Mouse (Mus musculus) mature B cell (primary cell): ENCODE data around the gene Xylt1.

Experiments used
- in situ Hi-C: fragments of 300-500 bp; cut with MboI; formaldehyde crosslinking; loops from 2 replicates; pipeline ENCODE4 v1.14.3; 2019

Xylt1 gene

DNA sequence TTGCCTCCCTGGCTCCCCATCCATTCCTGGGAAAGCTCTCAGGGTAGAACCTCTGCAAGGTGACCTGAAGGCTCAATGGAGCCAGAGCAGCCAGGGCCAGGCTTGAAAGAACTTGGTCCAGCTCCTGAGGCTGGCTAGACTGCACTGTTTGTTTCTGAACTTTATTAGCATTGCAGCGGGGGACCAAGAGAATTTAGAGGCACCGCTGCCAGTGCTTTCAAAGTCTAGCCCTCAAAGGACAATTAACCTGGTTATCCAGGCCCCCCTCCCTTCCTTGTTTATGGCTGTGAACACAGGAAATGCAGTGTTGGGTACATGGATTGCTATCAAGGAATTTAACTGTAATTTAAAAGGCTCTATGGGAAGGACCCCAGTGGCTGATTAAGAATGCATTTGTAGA lies 177.4 kb downstream of the Xylt1 start:
- in situ Hi-C loops: no loop called here

DNA sequence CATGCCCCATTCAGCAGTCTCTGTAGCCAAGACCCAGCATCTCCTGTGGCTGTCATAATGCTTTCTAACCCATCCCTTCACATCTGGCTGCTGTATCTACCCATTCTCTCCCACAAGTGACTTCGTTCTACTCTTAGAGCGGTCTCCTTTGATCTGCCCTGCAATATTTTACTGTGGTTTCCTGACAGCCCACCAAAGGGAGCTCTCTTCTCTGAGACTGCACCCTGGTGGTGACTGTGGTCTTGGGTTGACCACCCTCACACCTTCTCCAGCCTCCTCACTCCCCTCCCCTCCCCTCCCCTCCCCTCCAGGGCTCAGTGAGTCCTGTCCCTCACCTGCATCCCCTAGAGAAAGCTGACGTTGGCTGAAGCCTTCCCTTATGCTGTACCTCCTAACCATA lies 178.3 kb downstream of the Xylt1 start:
- in situ Hi-C loops: no loop called here

DNA sequence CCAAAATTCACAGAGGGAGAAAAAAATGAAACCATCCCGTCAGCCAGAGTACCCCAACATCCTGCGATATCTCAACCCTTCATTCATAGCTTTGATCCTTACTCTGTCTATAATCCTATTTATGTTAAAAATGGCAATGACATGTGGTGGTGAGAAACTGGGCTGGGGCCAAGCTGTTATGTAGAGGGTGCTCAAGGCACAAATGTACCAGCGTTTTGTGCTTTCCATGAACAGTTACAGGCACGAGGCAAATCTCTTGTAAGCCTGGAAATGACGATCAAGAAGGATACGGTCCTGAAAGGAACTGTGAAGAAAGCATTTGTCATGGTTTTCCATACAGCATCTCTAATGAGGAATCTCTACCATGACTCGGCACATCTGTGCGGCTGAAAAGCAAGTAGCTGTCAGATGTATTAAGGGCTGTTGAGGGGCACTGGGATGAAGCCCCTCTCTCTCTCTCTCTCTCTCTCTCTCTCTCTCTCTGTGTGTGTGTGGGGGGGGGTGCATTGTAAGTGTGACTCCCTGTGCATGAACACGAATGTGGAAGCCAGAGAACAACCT lies 183.2 kb downstream of the Xylt1 start:
- in situ Hi-C loops: no loop called here

DNA sequence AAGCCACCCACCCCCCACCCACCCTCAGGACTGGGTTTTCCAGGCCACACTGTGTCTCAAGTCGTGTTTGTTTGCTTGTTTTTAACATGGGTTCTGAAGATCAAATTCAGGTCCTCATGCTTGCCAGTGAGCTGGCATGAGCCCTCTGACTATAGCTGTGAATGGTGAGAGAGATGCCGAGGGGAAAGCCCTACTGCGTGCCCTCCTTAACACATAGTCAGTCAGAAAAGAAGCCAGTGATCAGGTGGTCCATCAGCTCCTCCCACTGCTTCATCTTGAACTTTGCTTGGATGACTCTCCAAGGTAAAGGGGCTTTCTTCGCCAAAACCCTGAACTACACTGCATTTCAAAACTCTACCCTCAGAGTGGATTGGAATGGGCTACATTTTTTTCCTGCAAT lies 183.8 kb downstream of the Xylt1 start:
- in situ Hi-C loops: no loop called here

DNA sequence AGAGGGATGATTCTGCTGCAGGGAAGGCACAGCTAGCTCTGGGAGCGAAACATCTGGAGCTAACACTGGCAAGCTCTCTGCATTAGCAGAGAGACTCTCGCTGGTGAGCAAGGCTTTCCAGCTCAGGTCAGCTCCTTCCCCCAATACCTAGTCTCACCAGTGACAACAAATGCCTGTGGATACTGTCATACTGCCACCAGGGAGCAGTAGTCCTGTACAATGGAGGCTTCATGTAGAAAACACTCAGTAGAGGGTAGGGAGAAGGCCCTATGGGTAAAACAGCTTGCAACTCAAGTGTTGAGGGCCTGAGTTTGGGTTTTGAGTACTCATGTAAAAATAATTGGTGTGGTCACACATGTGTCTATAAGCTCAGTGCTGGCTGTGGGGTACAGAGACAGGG lies 185.3 kb downstream of the Xylt1 start:
- in situ Hi-C loops: no loop called here

DNA sequence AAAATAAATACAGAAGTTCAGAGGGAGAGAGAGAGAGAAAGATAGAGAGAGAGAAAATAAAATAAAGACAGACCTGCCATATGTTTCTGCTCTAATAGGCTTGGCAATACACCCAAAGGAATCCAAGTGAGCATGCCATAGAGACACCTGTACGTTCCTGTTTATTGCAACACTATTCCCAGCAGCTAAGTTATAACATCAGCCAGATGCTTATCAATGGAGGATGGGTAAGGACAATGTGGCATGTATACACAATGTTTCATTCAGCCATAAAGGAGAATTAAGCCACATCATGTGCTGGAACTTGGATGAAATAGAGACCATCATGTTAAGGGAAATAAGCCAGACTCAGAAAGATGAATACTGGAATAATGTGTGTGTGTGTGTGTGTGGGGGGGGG lies 186.1 kb downstream of the Xylt1 start:
- in situ Hi-C loops: no loop called here

DNA sequence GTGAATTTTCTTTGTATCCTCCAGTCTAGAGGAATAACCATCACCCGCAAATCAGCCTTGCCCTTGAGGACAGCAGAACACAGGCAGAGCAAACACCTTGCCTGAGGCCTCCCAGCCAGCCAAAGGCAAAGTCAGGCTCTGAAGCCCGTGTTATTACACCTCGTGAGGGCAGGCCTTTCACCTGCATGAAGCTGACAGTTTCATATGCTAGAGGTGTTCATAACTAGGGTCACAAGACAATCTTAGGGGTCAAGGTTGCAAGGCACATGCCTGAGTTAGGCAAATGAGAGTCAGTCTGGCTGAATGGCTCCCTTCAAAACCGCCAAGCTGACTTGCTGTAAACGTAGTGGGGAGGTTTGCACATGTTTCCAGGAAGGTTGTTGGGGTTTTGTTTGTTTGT lies 186.5 kb downstream of the Xylt1 start:
- in situ Hi-C loops: no loop called here

DNA sequence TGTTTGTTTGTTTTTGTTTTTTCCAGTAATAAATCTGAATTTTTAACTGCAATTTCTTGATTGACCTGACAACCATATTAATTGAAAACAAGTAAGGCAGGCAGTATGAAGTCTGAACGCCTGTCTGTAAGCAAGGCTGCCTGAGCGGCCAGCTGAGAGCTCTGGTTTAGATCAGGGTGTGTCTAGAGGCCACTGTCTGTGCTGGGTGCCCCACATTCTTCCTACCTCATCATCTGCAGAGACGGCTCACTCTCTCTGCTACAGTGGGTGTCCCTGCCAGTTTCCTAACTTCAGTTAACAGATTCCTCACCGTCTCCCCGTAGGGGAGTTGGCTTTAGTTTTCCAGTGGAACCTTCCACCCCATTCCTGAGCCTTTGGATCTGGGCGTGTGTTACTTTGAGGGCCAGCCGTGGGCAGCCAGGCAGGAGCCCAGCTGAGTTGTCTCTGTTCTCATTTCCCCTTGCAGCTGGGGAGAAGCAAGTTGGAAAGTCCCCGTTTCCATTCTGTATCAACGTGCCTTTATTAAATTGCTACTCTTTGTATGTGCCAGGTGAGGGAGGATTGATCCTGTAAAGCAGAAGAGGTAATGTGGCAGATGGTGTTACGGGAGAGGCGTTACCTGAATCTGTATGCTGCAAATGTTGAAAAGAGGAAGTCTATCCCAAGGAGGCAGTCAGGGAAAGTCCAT lies 187.0 kb downstream of the Xylt1 start:
- in situ Hi-C loops: no loop called here

DNA sequence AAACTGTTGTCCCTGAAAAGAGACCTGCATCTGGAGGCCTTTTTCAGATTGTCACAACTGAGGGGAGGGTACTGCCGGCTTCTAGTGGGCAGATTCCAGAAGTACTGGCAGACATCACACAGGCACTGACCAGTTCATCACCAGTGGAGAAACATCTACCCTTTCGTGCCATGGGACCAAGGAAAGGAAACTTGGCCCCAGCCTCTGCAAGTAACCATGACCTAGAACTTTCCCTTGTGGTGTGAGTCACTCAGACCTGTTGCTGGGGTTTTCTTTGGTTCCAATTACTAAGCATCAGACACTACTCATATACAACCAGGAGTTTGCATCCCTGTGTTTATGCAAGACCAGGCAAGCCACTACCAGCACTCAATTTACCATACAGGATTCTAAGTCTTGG lies 190.4 kb downstream of the Xylt1 start:
- in situ Hi-C loops: no loop called here

DNA sequence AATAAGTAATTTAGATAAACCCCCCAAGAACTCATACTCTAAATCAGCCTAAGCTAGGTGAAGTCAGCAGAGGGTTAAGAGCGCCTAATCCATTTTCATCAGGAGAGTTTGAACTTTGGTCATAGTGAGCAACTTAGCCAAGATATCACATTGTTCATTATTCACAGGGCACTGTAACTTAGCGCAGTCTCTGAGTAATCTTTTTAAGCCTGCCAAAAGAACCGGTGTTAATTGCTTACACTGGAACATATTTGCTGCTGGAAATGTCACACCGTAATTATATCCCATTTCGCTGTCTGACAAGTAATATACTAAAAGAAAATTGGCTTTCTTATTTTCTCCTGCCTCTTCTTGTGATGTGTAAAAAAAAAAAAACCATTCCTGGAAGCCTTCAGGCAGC lies 190.9 kb downstream of the Xylt1 start:
- in situ Hi-C loops: no loop called here

DNA sequence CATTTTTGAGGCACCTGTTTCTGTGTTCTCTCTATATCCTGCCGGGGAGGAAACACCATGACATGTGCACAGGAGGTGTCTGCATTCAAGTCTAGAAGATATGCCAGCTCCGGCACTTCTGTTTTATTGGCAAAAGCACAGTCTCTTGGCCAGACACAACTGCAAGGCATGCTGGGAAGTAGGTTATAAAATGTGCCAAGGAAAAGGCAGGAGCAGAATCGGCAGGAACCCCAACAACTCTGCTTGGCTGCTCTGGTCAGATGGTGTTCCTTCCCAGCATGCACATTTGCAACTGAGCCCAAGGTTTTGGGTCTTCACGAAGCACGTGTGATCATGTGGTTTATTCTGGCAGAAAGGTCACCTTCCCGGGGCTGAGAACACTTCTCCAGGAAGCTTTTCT lies 192.4 kb downstream of the Xylt1 start:
- in situ Hi-C loops: no loop called here

DNA sequence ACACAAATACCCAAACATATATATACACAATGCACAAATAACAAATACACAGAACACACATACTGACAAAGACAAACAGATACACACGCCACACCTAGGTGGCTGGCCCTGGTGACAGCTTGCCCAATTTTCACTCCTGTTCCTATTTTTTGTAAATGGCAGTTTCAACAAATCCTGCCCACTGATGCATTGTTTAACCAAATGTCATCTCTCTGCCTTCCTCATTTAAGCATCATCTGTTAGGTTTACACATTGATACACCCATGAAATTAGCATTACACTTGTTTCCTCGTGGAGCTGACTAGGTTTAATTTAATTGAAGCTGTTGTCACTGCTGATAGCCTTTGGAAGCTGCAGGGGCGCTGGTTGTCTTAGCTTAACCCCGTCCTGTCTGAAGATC lies 194.6 kb downstream of the Xylt1 start:
- in situ Hi-C loops: no loop called here

DNA sequence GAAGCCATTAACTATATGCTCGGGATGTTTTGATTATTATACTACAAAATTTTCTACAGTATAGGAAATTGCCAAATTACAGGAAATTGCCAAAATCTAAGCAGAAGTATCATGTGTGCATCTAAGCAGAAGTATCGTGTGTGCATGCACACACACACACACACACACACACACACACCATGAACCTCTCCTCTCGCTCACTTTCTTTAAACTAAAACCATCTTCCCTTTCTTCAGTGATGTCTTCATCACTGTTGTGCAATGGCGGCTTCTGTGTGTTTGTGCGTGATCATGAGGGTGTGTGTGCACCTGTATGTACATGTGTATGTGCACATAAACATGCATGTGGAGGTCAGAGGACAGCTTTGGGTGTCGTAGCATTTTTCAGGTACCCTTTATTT lies 196.3 kb downstream of the Xylt1 start:
- in situ Hi-C loops: no loop called here

DNA sequence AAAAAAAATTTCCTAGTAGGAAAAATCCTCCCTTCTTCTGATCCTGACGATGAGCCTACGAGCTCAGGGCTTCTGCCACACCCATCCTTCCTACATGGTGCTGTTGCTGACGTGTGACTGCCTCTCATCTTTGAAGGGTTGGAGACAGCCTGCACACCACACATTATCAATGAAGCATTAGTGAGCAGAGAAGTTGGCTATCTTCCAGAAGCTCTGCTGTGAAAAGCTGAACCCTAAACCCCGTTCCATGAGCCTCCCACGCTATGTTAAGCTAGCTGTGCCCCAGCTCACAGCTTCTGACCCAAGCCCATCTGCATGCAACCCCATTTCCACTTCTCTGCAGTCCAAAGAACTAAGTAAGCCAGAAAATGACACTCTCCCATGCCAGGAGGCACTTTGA lies 204.4 kb downstream of the Xylt1 start:
- in situ Hi-C loops: no loop called here

DNA sequence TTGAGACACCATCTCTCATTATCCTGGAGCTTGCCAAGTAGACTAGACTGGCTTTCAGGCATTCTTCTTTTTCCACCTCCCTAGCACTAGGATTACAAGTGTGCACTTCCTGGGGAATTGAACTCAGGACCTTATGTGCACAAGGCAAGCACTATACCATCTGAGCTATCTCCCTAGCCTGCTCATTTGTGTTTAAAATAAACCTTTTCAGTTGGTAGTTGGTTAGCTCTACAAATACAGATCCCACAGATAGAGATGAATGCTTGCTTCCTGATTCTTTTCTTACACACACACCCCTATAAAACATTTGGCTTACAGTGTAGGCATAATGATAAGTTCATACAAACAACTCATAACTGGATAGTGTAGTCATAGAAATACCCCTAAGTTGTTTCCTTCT lies 206.0 kb downstream of the Xylt1 start:
- in situ Hi-C loops: no loop called here

DNA sequence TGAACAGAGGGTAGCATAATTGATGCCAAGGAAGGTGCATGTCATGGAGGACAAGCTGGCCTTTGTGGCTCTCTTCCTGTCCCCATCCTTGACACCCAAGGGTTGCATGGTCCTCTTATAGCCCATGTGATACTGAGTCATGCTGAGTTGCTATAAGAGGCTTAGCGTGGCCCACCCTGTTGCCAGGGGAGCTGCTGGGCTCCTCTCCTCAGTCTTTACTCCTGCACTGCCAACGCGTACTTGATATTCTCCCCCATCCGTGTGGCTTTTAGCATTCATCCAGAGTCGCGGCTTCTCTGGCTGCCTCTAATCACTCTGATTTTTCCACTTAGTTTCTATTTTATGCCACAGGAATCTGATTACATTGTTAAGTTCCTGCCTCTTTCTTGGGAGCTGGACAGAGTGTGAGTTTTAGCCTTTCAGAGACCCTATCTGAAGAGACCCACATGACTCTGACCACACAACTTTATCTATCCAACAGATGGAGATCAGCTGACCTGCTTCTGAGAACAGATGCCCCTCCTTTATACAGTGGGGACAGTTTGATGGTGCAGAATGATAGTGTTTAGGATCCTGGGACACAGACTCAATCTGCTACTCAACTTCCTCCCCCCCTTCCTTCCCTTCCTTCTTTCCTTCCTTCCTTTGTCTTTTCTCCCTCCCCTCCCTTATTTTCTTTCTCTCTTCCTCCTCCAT lies 206.6 kb downstream of the Xylt1 start:
- in situ Hi-C loops: no loop called here

DNA sequence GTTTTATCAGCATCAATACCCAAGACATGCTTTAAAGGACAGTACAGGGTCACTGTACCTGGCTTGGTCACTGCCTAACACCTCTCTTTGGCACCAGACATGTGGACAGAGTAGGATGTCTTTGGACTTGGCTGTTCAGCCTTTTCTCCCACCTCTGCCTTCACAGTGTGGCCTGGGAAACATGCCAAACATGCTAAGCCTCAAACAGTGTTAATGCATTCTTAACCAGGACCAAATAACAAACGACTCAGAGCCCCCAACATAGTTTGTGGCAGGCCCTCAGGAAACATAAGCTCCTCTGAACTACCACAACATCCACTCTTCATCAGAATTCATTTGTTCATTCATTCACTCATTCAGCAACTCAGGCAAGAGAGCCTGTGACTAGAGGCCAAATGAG lies 207.6 kb downstream of the Xylt1 start:
- in situ Hi-C loops: no loop called here

DNA sequence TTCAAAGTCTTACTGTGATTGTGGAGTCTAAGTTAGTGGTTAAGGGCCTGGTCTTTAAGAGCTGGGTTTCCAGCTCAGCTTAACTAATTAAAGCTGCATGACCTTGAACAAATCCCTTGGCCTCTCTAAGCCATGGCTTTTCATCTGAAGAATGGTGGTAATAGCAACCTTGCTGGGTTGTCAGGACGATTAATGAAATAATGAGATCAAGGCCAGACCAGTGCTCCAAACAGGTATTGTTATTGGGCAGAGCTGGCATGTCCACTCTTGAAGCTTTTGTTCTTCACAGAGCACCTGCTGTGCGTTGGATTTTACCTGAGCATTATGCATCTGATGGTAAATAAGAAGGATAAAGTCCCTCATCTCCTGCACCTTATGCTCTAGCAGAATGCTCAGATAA lies 208.6 kb downstream of the Xylt1 start:
- in situ Hi-C loops: no loop called here

DNA sequence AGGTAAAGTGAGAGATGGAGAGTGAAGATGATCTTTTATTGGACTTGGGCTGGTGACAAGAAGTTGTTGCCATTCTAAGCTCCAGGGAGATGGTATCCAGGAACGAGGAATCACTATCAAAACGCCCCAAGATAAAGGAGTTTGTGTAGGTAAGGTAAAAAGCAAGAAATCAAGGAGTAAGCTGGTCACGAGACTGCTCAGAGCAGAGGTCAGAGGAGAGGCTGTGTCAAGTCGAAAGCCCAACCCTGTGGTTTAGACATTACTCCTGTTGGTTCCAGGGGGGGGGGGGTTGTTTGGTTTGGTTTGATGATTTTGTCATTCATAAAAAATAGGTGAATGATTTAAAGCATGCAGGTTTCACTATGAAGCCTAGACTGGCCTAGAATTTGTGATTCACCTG lies 209.0 kb downstream of the Xylt1 start:
- in situ Hi-C loops: no loop called here

DNA sequence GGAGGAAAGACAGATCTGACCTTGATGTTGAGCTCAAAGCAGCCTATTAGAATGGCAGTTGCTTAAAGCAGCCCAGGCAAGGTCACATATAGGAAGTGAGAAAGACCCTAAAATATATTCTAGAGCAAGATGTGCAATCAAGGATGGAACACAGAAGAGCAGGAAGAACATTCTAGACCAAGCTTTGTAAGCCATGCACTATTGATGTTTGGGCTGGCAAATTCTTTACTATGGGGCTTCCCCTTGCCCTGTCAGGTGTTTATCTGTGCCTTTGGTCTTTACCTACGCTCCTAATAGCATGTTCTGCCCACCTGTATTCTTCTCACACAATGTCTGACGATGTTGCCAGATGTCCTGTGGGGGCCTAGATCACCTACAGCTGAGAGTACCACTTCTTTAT lies 213.4 kb downstream of the Xylt1 start:
- in situ Hi-C loops: no loop called here

DNA sequence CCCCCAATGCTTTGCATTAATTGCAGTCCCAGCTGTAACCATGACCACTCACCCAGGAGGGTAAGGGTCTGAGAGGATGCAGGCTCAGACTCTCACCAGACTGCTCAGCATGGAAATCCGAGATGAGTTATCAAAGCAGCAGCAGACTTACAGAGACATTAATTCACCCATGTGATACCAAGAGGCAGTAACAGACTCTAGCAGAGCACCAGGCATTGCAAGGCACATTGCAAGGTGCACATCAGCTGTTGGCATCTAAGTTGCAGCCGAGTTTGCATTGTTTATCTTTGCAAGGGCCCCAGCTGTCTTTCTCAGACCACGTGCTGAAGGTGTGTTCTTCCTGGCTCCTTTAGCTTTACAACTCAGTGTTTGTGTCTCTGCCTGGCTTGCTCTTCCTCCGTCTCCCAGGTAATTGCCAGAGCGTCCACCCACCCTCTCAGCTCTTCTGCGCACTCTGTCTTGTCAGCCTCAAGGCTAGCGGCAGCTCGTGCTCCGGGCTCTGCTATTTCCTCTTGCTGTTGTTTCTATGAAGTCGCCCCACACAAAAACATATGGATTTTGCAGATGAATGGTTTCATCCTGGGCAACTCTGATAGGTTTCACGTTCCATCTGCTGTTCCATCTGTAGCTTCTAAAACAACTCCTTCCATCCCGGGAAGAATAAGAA lies 214.4 kb downstream of the Xylt1 start:
- in situ Hi-C loops: no loop called here

DNA sequence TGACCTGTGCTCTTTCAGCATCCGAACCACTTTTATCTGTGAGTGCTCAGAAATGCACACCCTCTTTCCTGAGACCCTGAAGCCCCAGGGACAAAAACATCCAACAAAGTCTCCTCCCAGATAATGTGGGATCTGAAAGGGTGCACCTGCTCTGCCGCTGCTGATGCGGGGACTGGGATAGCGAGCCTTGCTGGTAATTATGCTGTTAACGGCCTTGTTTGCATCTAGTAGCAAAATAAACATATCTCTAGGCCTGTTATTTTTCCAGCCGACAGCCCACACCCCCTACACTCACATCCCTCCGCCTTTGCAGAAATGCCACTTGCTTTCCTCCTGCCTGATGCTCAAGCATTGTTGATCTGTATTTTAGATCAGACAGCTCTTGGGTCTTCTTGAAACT lies 219.7 kb downstream of the Xylt1 start:
- in situ Hi-C loops: no loop called here

DNA sequence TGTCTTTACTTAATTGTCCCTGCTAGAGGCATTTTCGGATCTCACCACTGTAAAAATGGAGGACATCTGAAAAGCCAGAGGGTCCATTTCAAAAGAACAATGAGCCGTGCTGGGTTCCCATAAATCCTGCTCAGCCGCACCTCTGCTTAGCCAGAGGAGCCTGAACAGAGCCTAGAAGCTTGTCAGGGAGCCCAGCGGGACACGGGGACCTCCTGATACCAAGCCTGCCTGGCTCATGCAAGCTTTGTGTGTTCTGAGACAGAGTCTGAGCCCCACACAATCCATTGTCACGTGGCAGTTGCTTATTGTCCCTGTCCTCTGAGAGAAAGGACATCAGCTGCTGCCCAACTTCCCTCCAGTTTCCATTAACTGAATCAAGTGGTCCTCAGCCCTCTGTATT lies 229.7 kb downstream of the Xylt1 start:
- in situ Hi-C loops: loop anchor here (5.0 to 10.0 kb wide), 2 partner anchors 126 to 233 kb away; no protein-coding TSS in a partner anchor
